Mouse (Mus musculus) common myeloid progenitor, adult 5-6 weeks (primary cell): ENCODE measurements around the gene 1700037C18Rik. TPM values are rescaled to one million over a fixed set of nuclear protein-coding genes. Genes with fewer than 3 reads are reported as not detected.

Source experiments
- ATAC-seq: replicated peaks from 2 replicates; pipeline ENCODE4 v1.8.0; 2016; ENCODE audit warnings: low read depth, mild to moderate bottlenecking, moderate TSS enrichment, inconsistent platforms; ENCODE audit not compliant: poor library complexity, severe bottlenecking
- total RNA-seq: library from RNA; stranded (forward); fragments of 200-1000, 187-1606 nt; gene quantifications from 2 replicates; pipeline ENCODE4 v1.2.3, GENCODE M21; 2017

1700037C18Rik gene
- total RNA-seq = 2.3 TPM in 1 of 2 replicates, not detected in the other

DNA sequence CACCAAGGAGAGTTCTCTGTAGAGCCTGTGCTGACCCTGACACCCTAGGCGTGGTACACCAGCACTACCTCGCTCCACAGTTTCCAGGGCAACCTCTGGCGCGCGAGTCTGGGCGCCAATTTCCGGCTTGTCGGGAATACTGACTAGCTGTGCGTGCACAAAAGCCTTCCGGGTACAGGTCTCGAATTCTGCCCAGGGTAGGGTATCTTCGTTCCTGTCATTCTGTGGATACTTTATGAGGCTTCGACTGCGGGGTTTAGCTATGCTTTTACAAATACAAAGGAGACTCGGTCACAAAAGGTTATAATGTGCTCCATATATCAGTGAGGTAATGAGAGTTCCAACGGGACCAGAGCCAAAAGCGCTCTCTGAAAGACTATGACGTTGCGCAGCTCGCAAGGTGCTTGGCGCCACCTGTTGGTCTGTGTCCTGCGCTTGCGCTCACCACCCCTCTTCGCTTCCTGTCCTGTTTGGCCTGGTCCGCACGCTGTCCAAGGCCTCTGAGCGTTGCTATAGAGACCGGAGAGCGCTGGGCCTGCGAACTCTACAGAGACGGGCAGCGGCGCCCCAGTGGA lies at the start of gene 1700037C18Rik, which contains the start of gene Cluap1:
Gene 1700037C18Rik, minus strand, starts transcription at position 153 of the 575 bp plus-strand sequence.
Gene Cluap1, plus strand, starts transcription at position 265 of the 575 bp plus-strand sequence.
- peak; percentile 93 for ATAC-seq

DNA sequence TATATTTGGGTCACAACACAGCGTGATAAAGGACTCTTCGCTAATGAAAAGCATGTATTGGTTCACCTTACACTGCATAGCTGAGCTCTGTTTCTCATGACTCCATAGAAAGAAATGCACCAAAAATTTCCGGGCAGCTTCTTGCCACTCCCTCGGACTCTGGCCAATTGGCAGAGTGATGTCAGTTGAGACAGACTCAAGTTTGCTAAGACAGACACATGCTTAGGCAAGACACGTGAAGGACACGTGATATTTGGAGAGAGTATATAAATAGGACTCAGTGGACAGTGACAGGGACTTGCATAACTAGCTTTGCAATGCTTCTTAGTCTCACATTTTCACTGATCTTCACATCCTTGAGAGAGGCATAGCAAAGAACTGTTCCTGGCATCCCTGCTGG lies 47.9 kb upstream of the 1700037C18Rik start:
- ATAC-seq = no peak

DNA sequence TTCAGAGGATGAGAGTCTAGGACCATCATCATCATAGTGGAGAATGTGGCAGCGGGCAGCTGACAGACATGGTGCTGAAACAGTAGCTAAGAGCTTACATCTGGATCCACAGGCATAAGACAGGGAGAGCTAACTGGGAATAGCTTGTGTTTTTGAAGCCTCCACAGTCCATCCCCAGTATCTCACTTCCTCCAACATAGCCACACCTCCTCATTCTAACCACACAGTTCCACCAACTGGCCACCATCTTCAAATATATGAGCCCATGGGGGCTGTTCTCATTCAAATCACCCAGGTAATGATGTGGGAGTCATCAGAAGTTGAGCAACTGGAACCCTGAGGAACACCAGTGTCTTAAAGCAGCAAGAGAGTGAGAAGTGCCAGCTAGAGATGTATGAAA lies 42.7 kb upstream of the 1700037C18Rik start:
- peak; percentile 54 for ATAC-seq

DNA sequence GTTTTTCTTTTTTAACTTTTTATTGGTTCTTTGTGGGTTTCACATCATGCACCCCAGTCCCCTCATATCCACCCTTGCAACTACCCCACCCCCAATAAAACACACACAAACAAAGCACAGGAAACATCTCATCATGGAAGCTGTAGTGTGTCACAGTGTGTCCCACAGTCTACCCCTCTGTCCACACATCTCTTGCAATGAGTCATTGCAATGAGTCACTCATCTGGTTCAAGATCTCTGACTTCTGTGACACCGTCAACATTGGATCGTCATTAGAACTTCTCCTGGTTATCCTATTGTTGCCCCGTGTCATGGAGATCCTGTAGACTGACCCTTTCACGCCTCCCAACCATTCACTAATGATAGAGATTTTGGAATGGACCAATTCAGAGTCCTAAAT lies 26.2 kb upstream of the 1700037C18Rik start:
- ATAC-seq = no peak

DNA sequence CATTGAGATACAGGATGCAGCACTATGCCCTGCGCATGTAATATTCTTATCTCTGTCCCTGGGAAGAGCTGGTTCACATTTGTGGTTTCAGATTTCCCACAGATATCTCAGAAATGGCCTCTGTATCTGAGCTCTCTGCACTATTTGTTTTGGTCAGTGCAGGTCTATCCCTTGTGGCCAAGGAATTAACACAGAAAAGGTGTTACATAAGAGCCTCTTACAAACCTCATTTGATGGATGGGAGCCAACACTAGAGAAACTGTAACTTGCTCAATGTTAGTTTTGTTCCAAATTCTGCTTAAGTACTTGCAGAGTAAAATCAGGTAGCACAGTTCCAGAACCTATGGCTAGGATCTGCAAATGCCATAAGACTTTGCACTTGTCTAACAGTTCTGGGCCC lies 25.6 kb upstream of the 1700037C18Rik start:
- no peak for ATAC-seq

DNA sequence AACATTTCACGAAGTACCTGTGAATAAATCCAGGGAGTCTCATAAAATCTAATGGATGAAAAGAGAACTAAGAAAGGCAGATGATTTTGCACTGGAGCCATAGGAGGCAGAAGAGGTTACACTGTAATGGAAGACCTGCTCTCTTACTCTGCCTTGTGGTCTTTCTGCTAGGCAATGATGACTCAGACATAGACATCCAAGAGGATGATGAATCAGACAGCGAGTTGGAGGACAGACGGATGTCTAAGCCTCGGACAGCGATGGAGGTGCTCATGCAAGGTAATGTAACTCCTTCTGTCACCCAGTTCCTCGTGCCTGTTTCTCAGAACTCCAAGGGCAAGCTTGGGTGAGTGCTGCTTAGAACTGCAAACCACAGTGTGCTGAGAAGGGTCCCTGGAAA lies 25.0 kb upstream of the 1700037C18Rik start:
- ATAC-seq = no peak

DNA sequence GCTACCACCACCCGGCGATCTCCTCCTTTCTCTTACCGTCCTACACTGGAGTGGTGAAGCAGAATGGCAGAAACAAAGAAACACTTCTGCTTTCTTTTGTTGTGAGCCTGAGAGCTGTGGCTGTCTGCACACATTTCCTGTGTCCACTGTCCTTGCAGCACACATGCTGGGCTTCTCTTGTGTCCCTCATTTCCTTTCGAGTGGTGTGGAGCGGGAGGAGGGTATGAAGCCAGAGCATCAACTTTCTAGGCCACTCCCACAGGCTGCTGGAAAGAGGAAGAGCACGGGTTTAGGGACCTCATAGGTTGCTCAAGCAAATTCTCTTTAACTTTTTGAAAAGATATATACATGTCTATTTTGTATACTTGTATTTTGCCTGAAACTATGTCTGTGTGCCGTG lies 20.7 kb upstream of the 1700037C18Rik start:
- ATAC-seq = peak; percentile 94

DNA sequence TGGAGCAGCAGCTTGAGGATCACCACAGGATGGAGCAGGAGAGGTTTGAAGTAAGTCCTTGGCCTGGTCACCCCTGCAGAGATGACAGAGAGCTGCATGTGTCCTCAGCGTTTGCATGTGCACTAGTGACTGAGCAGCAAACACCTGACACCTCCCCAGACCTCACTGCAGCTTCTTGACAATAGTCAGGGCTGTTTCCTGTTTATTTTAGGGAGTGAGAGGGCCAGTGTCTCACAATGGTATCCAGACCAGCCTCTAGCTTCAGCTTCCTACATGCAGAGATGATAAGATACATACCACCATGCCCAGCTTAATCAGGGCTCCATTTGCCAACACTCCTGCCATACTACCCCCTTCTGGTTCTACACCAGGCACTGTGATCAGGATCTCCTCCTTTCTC lies 20.1 kb upstream of the 1700037C18Rik start:
- no peak for ATAC-seq

DNA sequence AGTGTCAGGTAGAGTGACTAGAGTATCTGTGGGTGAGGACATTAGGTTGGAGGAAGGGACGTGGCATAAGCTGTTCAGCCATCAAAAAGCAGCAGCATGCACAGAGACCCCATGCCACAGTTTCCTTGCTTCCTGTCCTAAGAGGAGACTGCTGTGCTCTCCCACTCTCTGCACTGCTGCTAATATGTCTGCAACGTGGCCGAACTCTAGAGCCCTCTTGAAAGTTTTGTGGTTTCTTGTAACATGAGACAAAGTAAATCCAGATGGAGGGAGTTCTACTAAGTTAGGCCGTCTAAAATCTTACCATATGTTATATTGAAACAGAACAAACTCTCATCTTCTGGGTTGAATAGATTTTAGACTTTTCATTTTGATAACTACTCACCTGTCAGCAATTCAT lies 15.5 kb upstream of the 1700037C18Rik start:
- ATAC-seq = no peak

DNA sequence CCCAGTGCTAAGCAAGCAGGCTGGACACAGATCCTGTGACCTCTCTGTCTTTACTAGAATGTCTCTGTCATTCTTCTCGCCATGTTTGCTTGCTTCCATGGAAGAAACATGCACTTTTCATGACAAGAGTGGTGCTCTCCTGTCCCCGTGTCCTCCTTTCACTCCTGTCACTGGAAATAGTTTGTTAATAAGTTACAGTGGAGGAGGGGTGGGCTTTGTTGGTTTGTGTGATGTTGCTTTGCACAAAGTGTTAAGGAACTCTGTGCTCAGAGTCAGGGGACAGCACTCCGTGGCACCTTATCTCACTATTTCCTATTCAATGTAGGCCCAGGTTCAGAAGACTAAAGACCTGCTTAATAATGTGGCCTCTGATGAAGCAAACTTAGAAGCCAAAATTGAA lies 15.0 kb upstream of the 1700037C18Rik start:
- ATAC-seq = no peak

DNA sequence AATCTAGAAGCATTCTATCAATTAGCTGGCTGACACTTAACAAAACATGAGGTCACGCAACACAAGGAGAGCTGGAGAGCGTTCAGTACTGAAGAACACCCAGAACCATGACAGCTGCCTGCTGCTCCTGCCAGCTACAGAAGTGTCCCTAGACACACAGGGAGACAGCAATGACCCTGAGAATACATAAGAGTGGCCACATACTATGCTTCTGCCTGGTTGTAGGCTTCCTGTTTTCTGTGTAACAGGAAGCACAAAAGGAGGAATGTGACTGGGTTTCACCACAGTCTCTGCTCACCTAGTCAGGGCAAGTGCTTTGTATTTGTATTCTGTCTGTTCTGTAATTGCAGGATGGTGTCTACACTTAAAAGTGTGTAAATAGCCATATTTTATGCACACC lies 12.3 kb upstream of the 1700037C18Rik start:
- ATAC-seq = no peak; the same call in 1 of the 2 replicates

DNA sequence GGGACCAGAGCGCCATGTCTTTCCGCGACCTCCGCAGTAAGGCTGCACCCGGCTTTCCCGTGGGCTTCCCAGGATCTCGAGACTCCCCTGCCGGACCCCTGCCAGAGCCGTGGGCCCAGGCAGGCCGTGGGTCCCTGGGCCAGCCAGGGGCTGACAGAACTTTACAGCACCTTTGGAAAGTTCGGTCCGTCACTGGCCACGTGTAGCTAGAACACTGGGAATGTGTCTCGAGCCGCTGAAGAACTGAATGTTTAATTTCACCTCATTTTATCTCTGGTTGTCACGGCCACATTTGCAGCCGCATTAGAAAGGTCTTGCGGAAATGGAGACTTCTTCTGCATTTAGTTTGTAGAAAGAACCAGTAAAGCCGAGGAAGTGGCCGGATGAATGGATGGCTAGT lies 629 bp upstream of the 1700037C18Rik start:
- no peak for ATAC-seq

DNA sequence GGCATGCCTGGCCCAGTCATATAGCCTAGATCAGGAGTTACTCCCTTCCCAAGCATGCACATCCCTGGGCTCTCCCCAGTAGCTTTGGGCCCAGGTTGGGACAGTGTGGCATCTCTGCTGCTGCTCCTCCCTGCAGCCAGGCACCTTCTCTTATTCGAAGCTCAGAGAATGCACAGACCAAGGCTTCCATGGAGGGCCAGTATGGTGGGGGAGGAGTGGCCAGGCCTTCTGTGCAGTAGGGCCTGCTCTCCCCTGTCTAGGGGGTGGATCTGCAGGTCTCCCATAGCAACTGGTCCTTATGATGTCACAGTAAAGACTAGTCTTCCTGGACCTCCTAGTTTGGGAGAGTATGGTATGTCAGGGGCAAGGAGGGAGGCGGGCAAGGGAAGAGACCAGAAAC lies 1.0 kb downstream of the 1700037C18Rik start:
- no peak for ATAC-seq

DNA sequence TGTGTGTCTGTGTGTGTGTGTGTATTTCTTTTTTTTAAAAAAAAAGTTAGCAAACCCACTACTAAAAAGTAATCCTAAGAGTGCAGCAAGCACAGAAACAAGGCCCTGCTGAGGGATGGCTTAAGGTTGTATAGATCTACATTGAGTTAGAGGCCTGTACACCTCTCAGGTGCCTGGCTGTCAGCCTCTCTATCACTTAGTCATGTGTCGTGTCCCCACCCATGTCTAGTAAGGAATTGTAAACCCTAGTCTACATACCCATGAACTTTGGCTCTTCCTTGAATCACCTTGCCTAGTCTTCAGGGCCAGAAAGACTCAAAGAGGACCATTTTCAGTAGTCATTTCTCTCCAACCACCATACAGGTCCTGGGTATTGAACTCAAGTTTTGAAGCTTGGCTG lies 11.9 kb downstream of the 1700037C18Rik start:
- no peak for ATAC-seq

DNA sequence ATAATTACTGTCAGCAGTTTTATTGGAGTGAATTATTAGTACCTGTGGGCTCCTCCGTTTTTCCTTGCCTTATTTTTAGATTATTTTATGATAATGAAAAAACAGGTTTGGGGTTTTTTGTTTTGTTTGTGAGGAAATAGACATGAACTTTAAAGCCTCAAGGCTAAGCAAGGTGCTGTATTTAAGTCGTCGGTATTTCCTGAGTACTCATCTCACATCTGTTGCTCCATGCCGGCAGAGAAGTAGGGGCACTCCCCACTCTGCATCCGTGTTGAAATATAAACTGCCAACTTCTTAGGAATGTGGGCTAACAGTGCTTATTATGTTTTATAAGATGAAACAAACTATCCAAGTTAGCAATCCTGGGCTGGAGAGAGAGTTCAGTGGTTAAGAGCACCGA lies 12.4 kb downstream of the 1700037C18Rik start:
- ATAC-seq = no peak

DNA sequence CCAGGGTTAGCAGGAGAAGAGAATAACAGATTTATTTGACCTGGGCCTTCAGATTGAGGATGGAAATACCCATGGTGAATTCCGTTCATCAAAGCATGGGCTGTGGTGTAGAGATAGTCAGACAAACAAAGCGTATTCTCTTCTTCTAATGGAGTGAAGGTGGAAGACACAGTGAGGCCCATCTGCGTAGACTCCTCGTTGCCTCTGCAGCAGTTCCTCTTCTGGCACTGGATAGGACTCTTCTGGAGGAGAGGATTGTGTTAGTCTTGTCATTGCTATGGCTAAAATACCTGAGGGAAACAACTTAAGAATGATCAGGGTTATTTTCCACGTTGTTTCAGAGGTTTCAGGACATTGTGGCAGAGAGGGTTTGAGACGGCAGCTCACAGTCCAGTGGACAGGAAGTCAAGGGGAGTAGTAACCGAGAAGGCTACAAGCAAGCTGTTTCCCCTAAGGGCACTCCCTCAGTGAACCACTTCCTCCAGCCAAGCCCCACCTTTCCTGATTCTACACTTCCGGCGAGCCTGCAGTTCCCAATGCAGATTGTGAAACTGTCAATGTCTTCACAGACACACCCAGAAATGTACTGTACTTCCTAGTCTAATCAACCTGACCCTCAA lies 13.2 kb downstream of the 1700037C18Rik start:
- ATAC-seq = peak; percentile 92

DNA sequence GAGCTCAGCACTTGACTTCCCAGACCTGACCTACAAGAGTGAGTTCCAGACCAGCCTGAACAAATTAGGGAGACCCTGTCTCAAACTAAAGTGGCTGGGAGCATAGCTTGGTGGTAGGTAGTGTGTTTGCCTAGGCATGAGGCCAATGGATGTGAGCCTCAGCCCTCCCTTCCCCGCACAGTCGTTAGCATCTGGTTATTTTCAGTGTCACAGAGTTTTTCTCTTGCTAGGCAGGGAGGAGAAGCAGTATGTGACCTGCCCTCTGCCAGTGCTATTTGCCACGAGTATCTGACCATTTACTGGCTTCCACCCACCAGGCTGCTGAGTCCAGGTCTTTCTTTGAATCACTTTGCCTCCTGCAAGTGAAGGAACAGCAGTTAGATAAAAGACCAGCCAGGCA lies 14.8 kb downstream of the 1700037C18Rik start:
- ATAC-seq = no peak

DNA sequence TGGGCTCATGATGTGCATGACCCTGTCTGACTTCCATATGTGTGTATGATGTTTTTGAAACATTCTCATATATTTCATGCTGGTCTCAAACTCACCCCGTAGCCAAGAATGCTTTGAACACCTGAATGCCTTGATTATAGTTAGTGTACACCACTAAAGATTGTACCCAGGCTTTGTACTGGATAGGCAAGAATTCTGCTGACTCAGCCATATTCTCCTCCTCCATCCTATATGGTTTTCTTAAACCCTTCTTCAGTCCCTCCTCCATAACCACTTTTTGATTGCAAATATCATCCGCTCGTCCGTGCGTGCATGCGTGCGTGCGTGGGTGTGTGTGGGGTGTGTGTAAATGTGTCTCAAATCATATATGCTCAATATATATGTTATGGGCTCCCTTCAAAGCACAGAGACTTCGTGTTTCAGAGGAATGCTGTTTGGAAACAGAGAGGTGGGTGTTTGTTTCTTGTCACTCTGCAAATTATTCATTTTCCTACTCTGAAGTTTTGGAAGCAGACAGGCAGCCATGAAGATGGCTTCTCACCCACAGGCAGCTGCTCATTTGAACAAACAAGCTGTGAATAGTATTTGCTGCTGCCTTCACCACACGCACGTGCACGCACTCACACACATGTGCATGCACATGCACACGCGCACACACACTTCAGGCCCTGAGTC lies 16.7 kb downstream of the 1700037C18Rik start:
- no peak for ATAC-seq

DNA sequence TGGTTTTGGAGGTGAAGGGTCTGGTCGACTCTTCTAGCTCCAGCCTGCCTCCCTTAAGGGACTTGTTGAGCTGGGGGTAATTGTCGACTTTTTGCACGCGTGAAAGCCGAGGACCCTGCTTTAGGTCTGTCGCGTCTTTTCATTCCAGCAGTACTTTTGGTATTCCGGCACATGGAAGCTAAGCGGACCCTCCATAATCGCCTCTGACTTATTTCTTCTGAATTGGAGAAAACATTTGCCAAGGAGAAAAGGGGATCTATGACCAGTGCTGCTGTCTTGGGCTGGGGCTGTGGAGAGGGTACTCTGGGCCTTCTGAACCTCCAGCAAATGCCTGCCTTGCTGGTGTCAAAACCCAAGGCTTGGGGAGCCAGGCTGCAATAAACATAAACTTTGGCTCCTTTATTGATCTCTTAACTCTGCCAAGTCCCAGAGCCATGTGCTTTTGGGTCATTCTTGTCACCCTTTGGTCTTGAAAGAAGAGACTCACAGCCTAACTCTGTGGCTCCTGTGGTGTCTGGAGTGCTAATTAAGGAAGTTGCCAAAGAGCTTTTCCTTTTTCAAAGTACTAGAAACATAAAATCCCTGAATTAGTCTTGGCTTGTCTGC lies 23.3 kb downstream of the 1700037C18Rik start:
- peak; percentile 33 for ATAC-seq

DNA sequence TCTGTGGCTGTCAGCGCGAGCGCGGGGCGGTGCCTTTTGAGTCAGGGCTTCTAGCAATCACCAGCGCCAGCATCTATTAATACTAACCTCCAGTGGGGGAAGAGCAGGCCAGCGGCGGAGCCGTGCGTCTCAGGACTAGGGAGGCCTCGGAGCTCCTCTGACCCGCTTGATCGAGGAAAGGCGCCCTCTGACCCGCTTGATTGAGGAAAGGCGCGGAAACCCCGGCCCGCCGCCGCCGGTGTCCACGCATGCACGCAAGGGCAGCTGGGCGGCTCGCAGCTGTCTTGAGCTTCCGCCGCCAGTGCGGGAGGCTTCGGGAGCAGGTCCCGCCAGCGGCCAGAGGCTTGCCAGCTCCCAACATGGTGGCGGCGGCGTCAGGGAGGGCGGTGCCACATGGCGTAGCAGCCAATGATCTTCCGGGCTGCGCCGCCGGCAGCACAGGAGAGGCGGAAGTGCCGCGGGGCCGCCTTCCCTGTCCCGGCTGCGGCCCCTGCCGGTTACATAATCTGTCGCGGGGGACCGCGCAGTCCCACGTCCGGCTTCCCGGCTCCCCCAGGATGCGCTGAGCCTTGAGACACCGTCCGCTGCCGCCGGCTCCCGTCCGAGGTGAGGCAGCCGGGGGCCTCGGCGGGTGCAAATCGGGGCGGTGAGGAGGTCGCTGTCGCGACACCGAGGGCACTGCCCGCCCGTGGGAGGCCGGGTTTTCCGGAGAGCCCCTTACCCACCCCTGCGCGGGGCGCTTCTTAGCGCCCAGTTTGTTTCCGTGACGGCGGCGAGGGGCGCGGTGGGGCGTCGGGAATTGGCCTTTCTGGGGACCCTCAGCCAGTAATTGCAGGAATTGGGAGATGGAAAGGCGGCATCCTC lies 24.1 kb downstream of the 1700037C18Rik start, which contains the start of the genes Zfp597 and Gm20695:
Gene Zfp597, minus strand, starts transcription at position 361 of the 864 bp plus-strand sequence.
Gene Gm20695, plus strand, starts transcription at position 448 of the 864 bp plus-strand sequence.
- ATAC-seq = peak; percentile 96
